Mouse (Mus musculus) large intestine, adult 2 months (tissue): ENCODE results near the gene Antxr1. TPM values are rescaled to one million over a fixed set of nuclear protein-coding genes. Genes with fewer than 3 reads are reported as not detected.

Source experiments
- DNase-seq: peaks from one replicate; pipeline ENCODE4 v3.0.0-alpha.2; 2012; ENCODE audit warnings: low read depth, low spot score
- WGBS: fragments of 180-500 bp; shearing (Covaris S2); methylation state at CpG from one replicate; pipeline ENCODE4 v1.1.7; 2018; 5-methylcytosine and 5-hydroxymethylcytosine counted together
- polyA plus RNA-seq: library from polyadenylated mRNA; depleted of rRNA; stranded (reverse); fragments of >200 nt; gene quantifications from 2 replicates; pipeline ENCODE4 v1.2.3, GENCODE M21; 2012

The Antxr1 gene
- polyA plus RNA-seq, 1 experiment: 3.7 TPM

- DNase-seq: no peak
- WGBS: 86% methylated on average over 4 of the region's 4 CpGs
Observed at GRCm38 (mm10) chr6:87206790-87207189, 128.8 kb downstream of the Antxr1 start.

- DNase-seq: no peak
- WGBS: 87% methylated on average over 4 of the region's 4 CpGs
Observed at GRCm38 (mm10) chr6:87203467-87203866, 132.2 kb downstream of the Antxr1 start.

GRCm38 (mm10) chr6:87203065-87203464, 132.6 kb downstream of the Antxr1 start:
- no peak for DNase-seq
- 82% methylated on average over 2 of the region's 2 CpGs for WGBS

- 86% methylated on average over 13 of the region's 13 CpGs for WGBS
- no peak for DNase-seq
Observed at GRCm38 (mm10) chr6:87202048-87202605, 133.5 kb downstream of the Antxr1 start.

- DNase-seq: no peak
- 11% methylated on average over 3 of the region's 3 CpGs for WGBS
Observed at GRCm38 (mm10) chr6:87189755-87190154, 145.9 kb downstream of the Antxr1 start.

- 58% methylated on average over 12 of the region's 12 CpGs for WGBS
- no peak for DNase-seq
Observed at GRCm38 (mm10) chr6:87186988-87187387, 148.6 kb downstream of the Antxr1 start.

GRCm38 (mm10) chr6:87184418-87184817, 151.2 kb downstream of the Antxr1 start:
- DNase-seq: no peak
- 83% methylated on average over 3 of the region's 3 CpGs for WGBS

- WGBS: 79% methylated on average over 11 of the region's 11 CpGs
- DNase-seq: no peak
Observed at GRCm38 (mm10) chr6:87183981-87184380, 151.6 kb downstream of the Antxr1 start.

GRCm38 (mm10) chr6:87183159-87183558, 152.5 kb downstream of the Antxr1 start:
- WGBS: 23% methylated on average over 8 of the region's 8 CpGs
- peak; percentile 21 for DNase-seq

- 49% methylated on average over 6 of the region's 6 CpGs for WGBS
- DNase-seq: no peak
Observed at GRCm38 (mm10) chr6:87182736-87183135, 152.9 kb downstream of the Antxr1 start.

- WGBS: 57% methylated on average over 3 of the region's 3 CpGs
- DNase-seq: no peak
Observed at GRCm38 (mm10) chr6:87171461-87171860, 164.2 kb downstream of the Antxr1 start.

- 68% methylated on average over 6 of the region's 6 CpGs for WGBS
Observed at GRCm38 (mm10) chr6:87170875-87171274, 164.7 kb downstream of the Antxr1 start.

GRCm38 (mm10) chr6:87170277-87170676, 165.3 kb downstream of the Antxr1 start:
- 68% methylated on average over 6 of the region's 6 CpGs for WGBS
- no peak for DNase-seq

More at GRCm38 (mm10) chr6:87170875-87171274, 164.7 kb downstream of the Antxr1 start:
- no peak for DNase-seq

- DNase-seq: no peak
- 89% methylated on average over 9 of the region's 9 CpGs for WGBS
Observed at GRCm38 (mm10) chr6:87168021-87168420, 167.6 kb downstream of the Antxr1 start.

GRCm38 (mm10) chr6:87166673-87167305, 168.8 kb downstream of the Antxr1 start:
- DNase-seq: no peak
- 63% methylated on average over 12 of the region's 12 CpGs for WGBS

GRCm38 (mm10) chr6:87165536-87166311, 169.9 kb downstream of the Antxr1 start:
- WGBS: 74% methylated on average over 8 of the region's 8 CpGs

GRCm38 (mm10) chr6:87161391-87162263, 174.0 kb downstream of the Antxr1 start:
- WGBS: 47% methylated on average over 12 of the region's 12 CpGs
- DNase-seq: no peak

More at GRCm38 (mm10) chr6:87165536-87166311, 169.9 kb downstream of the Antxr1 start:
- DNase-seq: no peak

GRCm38 (mm10) chr6:87160196-87160595, 175.4 kb downstream of the Antxr1 start:
- 79% methylated on average over 5 of the region's 5 CpGs for WGBS
- no peak for DNase-seq

- DNase-seq: no peak
- WGBS: 85% methylated on average over 7 of the region's 7 CpGs
Observed at GRCm38 (mm10) chr6:87158062-87158623, 177.5 kb downstream of the Antxr1 start.
